Mouse (Mus musculus): Measurements from ENCODE around the gene Gm4969.

- no peak for TF ChIP-seq POLR2A (IDR thresholded peaks at IDR 0.05; ENCODE audit: borderline replicate concordance, extremely low read depth, insufficient read depth, insufficient read length, poor library complexity, severe bottlenecking)
- TF ChIP-seq CTCF (IDR thresholded peaks at IDR 0.05; ENCODE audit: borderline replicate concordance, extremely low read depth, insufficient read depth, insufficient read length) = no peak
Measured at GRCm38 (mm10) chr7:19097863-19098262, 20.3 kb downstream of the Gm4969 start.

All from brain, embryonic 14.5 days (tissue).